Mouse (Mus musculus): ENCODE measurements around the gene Cfap73.

GRCm38 (mm10) chr5:120582002-120582401 is 52.0 kb downstream of the Cfap73 start:
- TF ChIP-seq CTCF (IDR thresholded peaks at IDR 0.05; ENCODE audit: borderline replicate concordance, control insufficient read depth, extremely low read depth, insufficient read depth, low read length, poor library complexity) (no peak), POLR2A (IDR thresholded peaks at IDR 0.05; ENCODE audit: control insufficient read depth, extremely low read depth, insufficient read depth, low read length, poor library complexity) (no peak)
